Mouse (Mus musculus) CH12.LX (cell line): ENCODE data around the gene Megf11.

Experiments used
- CHD2 ChIP-seq: IDR thresholded peaks from 2 replicates; pipeline ENCODE4 v1.6.1; 2011; ENCODE audit warnings: low read length, improper control_type of control experiment
- CTCF ChIP-seq, 2 experiments: IDR thresholded peaks in 1 of 2; conservative IDR thresholded peaks in 1 of 2; 2 replicates each; pipeline ENCODE4 v1.5.1; 2011 to 2012; ENCODE audit warnings: low read depth in 2 of 2, low read length in 2 of 2, improper control_type of control experiment in 1 of 2, inconsistent platforms in 1 of 2, mild to moderate bottlenecking in 1 of 2, moderate library complexity in 1 of 2
- ELF1 ChIP-seq: IDR thresholded peaks from 2 replicates; pipeline ENCODE4 v1.6.1; 2014; ENCODE audit warnings: low read depth, mild to moderate bottlenecking, inconsistent platforms, low read length, improper control_type of control experiment
- JUND ChIP-seq: conservative IDR thresholded peaks from 2 replicates; pipeline ENCODE4 v1.6.1; 2011; ENCODE audit warnings: low read depth, low read length, improper control_type of control experiment
- MAX ChIP-seq: IDR thresholded peaks from 2 replicates; pipeline ENCODE4 v1.6.1; 2011; ENCODE audit warnings: low read length, improper control_type of control experiment
- MEF2A ChIP-seq: IDR thresholded peaks from 2 replicates; pipeline ENCODE4 v1.6.1; 2014; ENCODE audit warnings: low read depth, mild to moderate bottlenecking, inconsistent platforms, low read length, improper control_type of control experiment, borderline replicate concordance
- NELFE ChIP-seq: IDR thresholded peaks from 2 replicates; pipeline ENCODE4 v1.6.1; 2011; ENCODE audit warnings: low read depth, low read length, improper control_type of control experiment
- POLR2A ChIP-seq: IDR thresholded peaks from 2 replicates; pipeline ENCODE4 v1.6.1; 2011; ENCODE audit warnings: low read depth, mild to moderate bottlenecking, improper control_type of control experiment, low read length
- POLR2AphosphoS2 ChIP-seq: IDR thresholded peaks from 2 replicates; pipeline ENCODE4 v1.6.1; 2011; ENCODE audit warnings: low read depth, low read length, improper control_type of control experiment
- RCOR1 ChIP-seq: conservative IDR thresholded peaks from 2 replicates; pipeline ENCODE4 v1.6.1; 2012; ENCODE audit warnings: low read depth, mild to moderate bottlenecking, inconsistent platforms, low read length, improper control_type of control experiment
- TBP ChIP-seq: conservative IDR thresholded peaks from 2 replicates; pipeline ENCODE4 v1.6.1; 2011; ENCODE audit warnings: low read depth, low read length, improper control_type of control experiment
- TCF12 ChIP-seq: IDR thresholded peaks from 2 replicates; pipeline ENCODE4 v1.6.1; 2014; ENCODE audit warnings: low read depth, mild to moderate bottlenecking, inconsistent platforms, low read length, improper control_type of control experiment

DNA sequence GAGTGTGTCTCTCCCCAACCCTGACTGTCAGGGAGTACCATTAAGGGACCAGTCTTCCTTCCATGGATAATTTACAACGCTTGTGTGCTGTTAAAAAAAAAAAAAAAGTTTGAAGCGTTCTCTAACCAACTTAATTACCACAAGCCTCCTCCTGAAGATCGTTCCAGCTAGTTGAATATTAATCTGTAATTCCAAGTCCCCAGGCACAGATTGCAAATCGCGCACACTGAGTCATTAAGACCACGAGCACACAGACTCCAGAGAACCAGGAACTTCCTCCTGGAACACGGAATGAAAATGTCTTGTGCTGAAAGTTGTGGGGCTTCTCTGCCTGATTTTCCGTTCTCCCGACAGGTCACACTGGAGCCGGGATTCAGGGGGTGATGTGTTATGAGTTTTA, 234.0 kb downstream of the Megf11 start:
- TF ChIP-seq CTCF (conservative IDR thresholded peaks at IDR 0.05 in 1 of 2, IDR thresholded peaks at IDR 0.05 in 1 of 2; ENCODE audit: low read depth in 2 of 2, low read length in 2 of 2) (no peak), POLR2A (no peak), RCOR1 (no peak), JUND (no peak), POLR2AphosphoS2 (no peak), ELF1 (no peak), CHD2 (no peak), TBP (no peak), MEF2A (no peak), NELFE (no peak), TCF12 (no peak), MAX (no peak)
